Mouse (Mus musculus) B cell, adult 2 months (primary cell): Measurements from ENCODE around the gene Mmachc.
"Not testable (repeated sequence)": the region's sequence is repeated elsewhere in the genome, so short reads cannot be mapped to it uniquely, and the experiment has no call there.

Experiments used
- DNase-seq, 2 experiments: peaks; one replicate each; pipeline ENCODE4 v3.0.0; 2022

Mmachc gene

DNA sequence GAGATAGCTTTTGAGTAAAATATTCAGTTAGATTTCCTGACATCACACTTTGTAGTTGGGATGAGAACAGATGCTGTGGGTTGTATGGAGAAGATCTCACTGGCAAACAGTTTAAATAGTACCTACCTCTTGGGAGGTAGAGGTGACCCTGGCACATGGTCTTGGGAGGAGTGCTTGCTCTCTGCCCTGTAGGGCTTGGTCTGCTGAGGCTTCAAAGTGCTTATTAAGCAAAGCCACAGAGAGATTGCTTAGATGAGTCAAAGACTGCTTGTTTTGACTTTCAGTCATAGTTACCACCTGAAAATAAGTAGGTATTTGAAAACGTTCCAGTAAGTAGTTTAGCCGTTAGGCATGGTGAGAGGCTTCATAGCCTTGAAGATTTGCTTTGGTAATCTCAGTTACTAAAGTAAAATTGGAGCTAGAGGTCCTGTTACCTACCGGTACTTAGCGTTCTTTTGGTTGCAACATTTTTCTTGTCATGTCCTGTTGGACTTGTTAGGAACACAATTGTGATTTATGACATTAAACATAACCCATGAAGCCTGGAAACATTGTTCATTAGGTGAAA lies 18.8 kb downstream of the Mmachc start:
- no peak for DNase-seq

DNA sequence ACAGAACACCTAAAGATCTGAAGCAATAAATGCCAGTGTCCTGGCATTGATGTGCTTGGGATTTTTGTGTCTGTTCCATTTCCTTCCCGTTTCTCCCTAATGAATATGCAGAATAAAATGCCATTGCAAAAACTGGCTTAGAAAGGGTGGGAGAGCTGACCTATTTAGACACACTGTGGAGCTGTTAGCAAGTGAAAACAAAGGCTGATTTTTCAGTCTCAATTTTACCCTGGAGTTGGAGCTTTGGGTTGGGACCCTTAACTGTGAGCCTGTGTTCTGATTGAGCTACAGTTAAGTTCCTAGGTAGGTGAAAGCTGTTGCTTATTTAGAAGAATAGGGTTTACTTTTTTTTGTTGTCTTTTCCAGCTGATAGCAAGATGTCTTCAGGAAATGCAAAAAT lies 21.2 kb downstream of the Mmachc start:
- no peak for DNase-seq

DNA sequence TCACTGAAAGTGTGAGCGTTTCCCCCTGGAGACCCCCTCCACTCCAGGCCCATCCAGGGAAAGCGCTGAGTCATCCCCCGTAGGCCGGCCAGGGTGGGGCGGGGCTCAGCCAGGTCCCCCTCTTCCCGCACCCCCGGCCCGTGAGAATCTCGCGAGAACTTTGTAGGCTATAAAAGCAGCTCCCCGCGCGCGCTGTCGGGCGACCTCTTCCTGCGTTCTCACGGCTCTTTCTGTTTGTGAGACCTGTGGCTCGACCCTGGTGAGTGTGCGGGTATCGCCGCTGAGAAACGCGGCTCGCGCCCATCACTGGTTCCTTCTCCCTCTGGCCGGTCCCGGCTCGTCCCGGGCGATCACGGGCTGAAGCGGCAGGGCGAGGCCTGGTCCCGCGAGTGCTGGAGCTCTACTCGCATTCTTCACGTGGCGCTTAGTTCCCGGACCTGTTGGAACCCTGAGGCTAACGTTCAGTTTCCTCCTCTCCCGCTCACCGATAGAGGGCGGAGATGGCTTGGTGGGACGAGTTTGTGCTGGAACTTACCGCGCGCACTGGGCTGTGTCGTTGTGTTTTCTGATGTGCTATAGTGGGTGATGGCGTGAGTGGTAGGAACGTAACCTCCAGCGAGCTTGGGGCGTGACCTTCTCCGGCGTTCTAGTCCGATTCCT lies 22.7 kb downstream of the Mmachc start, which contains the start of gene Prdx1:
Gene Prdx1, plus strand, starts transcription at position 143 of the 660 bp plus-strand sequence.
- DNase-seq, result peak; percentile 98

DNA sequence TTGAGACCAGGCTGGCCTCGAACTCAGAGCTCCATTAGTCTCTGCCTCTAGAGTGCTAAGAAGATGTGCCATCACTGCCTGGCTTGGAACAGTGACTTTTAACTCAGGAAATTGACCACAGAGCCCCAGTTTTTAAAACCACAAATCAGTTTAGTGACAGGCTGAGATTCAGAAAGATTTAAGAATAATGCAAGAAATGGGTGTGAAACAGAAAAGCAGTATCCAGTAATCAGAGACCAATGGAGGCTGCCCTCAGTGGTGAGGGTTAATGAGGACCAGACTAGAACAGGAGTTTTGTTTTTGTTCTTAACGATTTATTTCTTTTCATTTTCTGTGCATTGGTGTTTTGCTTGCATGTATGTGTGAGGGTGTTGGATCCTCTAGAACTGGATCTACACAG lies 23.5 kb downstream of the Mmachc start:
- no peak for DNase-seq

DNA sequence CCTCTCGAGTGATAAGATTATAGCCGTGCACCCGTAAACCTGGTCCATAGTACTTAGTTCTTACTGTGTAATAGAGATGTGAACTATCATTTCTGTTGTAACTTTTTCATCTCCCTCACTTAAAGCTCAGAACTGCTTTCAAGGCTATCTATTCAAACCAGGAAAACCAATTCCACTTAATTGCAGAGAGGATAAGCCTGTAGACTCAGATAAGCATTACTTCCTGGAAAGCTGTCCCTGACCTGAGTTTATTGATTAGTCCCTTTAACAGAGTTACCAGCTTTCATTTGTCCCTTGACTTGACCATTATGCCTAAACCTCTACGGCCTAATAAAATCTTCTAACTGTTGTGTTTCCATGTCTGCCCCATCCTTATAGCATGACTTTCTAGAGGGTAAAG lies 24.2 kb downstream of the Mmachc start:
- no peak for DNase-seq

DNA sequence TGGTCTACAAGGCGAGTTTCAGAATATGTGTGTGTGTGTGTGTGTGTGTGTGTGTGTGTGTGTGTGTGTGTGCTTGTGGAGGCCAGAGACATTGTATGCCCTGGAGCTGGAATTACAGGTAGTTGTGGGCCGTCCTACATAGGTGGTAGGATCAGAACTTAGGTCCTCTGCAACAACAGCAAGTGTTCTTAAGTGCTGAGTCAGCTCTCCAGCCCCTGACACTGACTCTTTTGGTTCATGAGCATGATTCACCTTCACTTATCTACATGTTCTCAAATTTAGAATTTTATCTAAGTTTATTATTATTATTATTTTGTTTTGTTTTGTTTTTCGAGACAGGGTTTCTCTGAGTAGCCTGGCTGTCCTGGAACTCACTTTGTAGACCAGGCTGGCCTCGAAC lies 27.7 kb downstream of the Mmachc start:
- not testable (repeated sequence) for DNase-seq

DNA sequence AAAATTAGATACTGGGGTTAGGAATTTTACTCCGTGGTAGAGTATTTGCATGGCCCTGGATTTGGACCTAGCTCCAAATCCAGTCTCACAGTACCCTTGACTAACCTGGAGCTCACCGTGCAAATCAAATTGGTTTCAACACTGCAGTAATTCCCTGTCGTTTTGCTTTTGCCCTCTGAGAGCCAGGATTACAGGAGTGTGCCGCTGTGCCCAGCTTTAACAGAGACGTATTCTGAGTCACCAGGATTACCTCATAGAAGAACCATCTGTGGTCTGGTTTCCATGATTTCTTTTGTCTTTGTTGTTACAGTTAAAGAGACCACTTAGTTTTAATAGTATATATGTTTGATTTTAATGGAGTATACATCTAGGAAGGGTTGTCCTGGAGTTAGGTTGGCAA lies 29.1 kb downstream of the Mmachc start:
- DNase-seq, result no peak

DNA sequence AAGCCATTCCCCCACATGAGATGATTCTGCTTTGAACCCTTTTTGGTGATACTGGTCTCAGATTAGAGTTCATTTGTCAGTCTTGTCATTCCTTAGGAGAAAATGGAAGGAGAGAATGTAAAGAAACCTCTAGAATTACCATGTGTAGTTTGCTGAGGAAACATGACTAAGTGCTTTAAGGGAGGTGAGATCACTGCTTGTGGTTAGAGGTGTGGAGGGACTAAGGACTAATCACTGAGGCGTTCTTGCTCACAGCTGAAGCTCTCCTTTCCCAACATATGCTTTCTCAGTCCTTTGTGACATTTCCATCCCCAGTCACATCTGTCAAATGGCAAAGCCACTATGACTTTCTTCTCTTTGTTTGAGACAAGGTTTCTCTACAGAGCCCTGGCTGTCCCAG lies 30.4 kb downstream of the Mmachc start:
- no peak for DNase-seq

DNA sequence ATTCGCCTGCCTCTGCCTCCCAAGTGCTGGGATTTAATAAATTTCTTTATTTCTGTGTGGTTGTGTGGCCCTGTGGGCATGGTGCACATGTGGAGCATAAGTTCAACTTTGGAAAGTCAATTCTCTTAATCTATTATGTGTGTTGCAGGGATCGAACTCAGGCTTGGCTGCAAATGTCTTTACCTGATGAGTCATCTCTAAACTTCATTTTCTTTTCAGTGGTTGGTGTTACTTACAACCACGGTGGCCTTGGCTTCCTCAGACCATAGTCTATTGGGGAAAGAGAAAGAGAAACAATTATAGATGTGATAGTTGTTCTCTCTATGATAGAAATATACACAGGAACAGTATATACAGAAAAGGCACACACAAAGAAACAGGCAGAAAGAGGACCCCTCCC lies 32.2 kb downstream of the Mmachc start:
- no peak for DNase-seq

DNA sequence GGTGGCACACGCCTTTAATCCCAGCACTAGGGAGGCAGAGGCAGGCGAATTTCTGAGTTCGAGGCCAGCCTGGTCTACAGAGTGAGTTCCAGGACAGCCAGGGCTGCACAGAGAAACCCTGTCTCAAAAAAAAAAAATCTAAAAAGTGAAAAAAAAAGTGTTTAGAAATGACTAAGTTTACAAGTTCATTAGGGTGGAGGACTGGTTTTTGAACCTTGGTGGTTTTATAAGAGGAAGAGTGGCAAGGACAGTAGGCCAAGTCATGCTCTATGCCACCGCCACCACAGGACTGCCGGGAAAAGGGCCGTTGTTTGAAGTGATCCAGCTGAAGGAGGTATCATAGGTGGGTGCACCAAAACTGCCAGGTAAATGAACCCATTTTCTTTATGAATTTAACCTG lies 33.4 kb downstream of the Mmachc start:
- not testable (repeated sequence) for DNase-seq

DNA sequence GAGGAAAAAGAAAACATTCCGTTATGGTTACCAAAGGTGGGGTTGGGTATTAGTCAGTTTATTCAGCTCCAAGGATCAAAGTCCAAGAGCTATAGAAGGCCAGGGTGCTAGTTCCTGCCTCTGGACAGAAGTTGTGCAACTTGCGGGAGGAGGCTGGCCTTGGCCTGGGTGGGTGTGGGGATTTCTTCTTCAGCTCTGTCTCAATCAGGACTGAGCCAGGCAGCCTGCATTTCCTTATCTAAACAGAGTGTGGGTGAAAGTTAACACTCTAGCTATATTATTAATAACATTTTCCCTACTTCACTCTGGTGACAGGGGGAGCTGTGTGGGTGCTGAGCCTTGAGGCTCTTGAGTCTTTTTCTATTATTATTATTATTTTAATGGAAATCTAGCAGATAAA lies 35.4 kb downstream of the Mmachc start:
- DNase-seq, result no peak

DNA sequence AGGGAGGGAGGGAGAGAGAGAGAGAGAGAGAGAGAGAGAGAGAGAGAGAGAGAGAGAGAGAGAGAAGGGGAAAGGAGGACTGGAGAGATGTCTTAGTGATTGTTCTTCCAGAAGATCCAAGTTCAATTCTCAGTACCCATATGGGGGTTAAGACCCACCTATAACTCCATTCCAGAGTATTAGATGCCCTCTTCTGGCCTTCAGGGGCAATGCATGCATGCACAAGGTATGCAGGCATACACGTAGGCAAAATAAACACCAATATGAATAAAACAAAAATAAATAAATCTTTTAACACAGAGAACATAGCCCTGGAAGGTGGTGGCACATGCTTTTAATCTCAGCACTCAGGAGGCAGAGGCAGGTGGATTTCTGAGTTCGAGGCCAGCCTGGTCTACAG lies 38.9 kb downstream of the Mmachc start:
- DNase-seq, result peak; percentile 31 to 36

DNA sequence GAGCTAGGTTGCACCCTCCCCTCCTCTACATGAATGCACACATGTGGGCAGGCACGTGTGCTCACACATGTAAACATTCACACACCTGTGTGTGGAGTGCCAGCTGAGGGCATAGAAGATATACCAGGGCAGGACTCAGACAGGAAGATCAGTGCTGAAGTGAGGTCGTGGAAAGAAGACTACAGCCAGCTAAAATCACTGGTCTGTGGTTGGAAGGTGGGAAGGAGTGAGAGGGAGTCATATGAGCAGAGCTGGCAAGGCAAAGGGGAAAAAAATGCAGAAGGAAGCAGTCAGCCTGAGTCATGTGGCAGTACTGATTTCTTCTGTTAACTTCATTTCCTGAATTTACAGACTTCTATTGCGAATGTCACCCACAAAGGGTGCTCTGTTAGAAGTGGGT lies 40.1 kb downstream of the Mmachc start:
- peak; percentile 12 to 17 for DNase-seq

DNA sequence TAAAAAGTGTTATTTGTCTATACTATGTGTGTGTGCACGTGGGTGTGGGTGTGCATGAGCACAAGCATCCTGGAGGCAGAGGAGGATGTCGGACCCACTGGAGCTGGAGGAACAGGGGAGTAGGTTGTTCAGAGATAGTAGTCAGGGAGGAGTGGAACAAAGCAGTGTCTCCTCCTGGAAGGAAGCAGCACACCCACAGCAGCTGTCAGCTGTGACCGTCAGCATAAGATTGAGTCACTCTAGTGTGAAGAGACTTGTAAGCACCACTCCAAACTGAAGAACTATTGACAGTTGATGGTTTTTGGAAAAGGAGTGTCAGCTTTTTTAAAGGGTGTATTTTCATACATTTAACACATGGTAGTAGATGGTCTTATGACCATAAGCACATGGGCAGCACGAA lies 41.6 kb downstream of the Mmachc start:
- DNase-seq, result no peak

DNA sequence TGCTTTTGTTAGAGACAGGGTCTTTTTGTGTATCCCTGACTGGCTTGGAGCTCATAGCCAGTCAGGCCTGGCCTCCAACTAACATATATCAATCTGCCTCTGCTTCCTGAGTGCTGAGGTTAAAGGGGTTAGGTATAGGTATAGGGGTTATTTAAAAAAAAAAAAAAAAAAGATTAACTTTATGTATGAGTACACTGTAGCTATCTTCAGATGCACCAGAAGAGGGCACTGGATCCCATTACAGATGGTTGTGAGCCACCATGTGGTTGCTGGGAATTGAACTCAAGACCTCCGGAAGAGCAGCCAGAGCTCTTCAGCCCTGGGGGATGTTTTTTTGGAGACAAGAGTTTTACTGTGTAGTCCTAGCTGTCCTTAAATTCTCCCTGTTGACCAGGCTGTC lies 46.2 kb downstream of the Mmachc start:
- no peak for DNase-seq

DNA sequence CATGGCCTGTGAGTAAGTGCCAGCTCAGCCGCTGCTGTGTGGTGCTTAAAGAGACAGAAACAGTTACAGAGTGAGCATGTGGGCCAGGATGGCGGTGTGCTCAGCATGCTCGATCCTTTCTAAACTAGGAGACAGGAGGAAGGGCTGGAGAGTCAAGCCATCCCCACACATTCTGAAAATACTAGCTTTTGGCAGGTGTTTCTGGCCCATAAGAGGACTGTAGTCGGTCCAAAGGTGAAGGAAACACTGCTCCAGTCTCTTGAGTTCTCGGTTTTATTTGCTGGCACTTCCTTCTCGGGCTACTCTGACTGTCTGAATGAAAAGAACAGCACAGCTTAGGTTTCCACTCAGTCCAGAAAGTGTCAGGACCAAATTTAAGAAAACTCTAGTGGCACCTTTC lies 47.4 kb downstream of the Mmachc start:
- no peak for DNase-seq

DNA sequence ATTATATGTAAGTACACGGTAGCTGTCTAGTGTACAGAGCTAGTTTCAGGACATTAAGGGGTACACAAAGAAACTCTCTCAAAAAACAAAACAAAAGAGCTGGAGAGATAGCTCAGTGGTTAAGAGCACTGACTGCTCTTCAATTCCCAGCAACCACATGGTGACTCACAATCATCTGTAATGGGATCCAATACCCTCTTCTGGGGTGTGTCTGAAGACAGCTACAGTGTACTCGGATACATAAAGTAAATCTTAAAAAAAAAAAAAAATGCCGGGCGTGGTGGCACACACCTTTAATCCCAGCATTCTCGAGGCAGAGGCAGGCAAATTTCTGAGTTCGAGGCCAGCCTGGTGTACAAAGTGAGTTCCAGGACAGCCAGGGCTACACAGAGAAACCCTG lies 48.3 kb downstream of the Mmachc start:
- DNase-seq, result not testable (repeated sequence)

DNA sequence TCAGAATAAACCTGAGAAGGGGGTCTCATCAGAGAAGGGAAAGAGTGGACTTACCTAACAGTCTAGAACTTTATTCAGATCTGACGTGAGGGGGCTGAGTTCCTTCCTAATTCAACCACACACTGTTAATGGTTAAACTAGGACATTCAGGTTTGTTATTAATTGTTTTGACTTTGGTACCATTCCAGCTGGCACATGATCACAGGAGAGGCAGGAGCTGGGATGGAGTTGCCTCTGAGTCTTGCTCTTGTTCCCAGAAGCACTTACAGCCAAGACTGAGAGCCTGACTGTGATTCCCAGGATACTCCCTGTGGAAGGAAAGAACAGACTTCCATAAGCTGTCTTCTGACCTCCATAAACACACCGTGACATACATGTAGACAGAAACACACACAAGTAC lies 48.7 kb downstream of the Mmachc start:
- no peak for DNase-seq

DNA sequence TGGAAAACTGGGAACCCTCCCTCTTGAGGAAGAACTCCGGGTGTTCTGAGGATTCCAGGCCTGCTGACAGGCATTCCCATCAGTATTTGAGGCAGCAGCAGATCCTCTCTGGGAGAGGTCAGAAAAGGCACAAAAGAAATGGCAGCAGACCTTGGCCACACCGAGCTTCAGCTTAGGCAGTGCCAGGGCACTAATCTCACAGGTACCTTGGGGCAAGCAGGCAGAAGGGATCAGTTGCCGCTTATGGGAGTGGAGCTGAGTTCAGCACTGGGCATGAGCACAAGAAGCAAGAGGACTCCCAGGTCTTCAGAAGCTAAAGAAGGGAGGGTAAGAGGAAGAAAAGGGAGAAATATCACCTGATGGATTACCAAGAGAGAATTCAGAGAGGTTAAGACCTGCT lies 50.2 kb downstream of the Mmachc start:
- DNase-seq, result no peak

DNA sequence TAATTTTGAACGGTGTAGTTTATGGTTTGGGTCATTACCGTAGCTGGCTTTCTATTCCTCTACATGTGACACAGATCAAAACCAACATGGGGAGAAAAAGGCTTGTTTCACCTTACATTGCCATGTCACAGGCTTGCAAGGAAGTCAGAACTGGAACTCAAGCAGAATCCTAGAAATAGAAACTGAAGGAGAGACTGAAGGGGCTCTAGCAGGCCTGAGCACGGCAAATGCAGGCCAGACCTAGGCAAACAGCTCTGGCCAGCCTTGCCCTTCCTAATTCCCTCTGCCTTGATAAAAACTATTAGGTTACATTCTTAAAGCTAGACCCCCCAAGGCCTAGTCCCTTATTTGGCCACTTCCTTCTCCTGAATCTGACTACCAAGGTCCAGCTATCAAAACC lies 52.5 kb downstream of the Mmachc start:
- no peak for DNase-seq

DNA sequence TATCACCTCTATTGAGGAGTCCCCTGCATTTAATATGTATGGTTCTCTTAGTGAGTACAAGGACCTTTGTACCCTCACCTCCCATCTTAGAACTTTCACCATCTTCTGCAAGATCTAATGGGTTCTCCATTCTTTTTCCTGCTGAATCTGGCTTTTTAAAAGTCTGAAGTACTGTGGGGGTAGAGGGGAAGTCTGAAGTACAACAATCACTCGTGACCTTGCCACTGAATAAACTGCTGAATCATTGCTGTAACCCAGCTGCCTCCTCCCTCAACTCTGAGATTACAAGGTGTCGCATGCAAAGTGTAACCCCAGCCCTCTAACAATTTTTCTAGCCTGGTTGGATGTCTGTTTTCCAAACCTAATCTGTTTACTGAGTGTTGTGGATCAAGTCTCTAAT lies 53.1 kb downstream of the Mmachc start:
- no peak for DNase-seq

DNA sequence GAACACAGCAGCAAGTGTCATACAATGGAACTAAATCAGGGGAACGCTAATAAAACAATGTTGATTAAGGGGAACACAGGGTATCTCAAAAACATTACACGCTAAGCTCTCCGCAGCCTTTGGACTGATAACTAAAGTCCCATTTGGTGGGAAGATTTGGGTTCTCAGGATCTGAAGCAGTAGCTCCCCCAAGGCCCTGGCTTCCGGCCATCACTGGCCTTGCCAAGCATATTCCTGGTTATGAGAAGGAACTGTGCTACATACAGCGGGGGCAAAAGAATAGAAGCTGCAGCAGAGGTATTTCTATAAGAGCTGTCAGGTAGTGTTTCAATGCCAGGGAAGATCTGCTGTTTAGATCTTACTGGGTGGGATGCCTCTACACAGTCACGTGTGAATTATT lies 55.0 kb downstream of the Mmachc start:
- no peak for DNase-seq
